Mouse (Mus musculus) stomach, postnatal 0 days (tissue): Measurements from ENCODE around the gene Rreb1.

Source experiments
- CTCF ChIP-seq: IDR thresholded peaks from 2 replicates; pipeline ENCODE4 v1.5.1; 2016; ENCODE audit warnings: antibody characterized with exemption, low read depth, mild to moderate bottlenecking, moderate library complexity
- EP300 ChIP-seq: optimal IDR thresholded peaks from 2 replicates; pipeline ENCODE3; 2016; ENCODE audit warnings: antibody characterized with exemption

DNA sequence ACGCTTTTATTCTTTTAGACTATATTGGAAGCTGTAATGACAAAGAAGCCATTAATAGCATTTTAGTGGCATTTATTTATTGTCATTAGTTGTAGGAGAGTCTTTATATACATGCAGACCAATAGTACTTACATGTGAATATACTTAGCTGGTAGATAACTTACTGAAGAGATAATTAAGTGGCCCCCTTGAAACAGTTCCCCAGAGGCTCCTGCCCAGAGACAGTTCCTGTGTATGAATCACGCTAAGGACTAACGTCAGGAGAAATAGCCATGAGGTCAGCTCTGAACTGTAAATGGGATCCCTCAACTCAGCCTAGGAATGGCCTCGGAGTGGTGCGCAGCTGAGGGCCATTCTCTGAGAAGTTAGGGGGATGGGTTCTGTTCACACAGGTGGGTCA is 73.4 kb downstream of the Rreb1 start:
- TF ChIP-seq CTCF = no peak
- no peak for TF ChIP-seq EP300
